Mouse (Mus musculus) heart, embryonic 14.5 days (tissue): Measurements from ENCODE around the gene Emid1. TPM values are rescaled to one million over a fixed set of nuclear protein-coding genes. Genes with fewer than 3 reads are reported as not detected.

Experiments
- ATAC-seq: fragments of 200-750 bp; cut with Nextera tagmentation; 2 replicates; pipeline ENCODE4 v1.8.0; 2017; ENCODE audit warnings: low read depth, moderate TSS enrichment; ENCODE audit not compliant: insufficient number of reproducible peaks, insufficient read depth, low FRiP score
- H3K27ac ChIP-seq, 2 experiments: fragments of 200-500 bp in 1 of 2; fragments of 300-500 bp in 1 of 2; sonication (generic) in 1 of 2; replicated peaks in 1 of 2; 2 replicates each; pipeline ENCODE4 v1.5.1; 2012 to 2014; ENCODE audit warnings: low read depth in 2 of 2, low read length in 2 of 2, control low read depth in 1 of 2, mild to moderate bottlenecking in 1 of 2, mixed read lengths in 1 of 2; ENCODE audit not compliant: control insufficient read depth in 1 of 2, insufficient read depth in 1 of 2
- H3K27me3 ChIP-seq: fragments of 300-500 bp; sonication (generic); 2 replicates; pipeline ENCODE4 v1.6.1; 2014; ENCODE audit warnings: mild to moderate bottlenecking, low read length, control low read depth; ENCODE audit not compliant: control insufficient read depth, insufficient read depth
- H3K36me3 ChIP-seq: fragments of 300-500 bp; sonication (generic); 2 replicates; pipeline ENCODE4 v1.6.1; 2014; ENCODE audit warnings: mild to moderate bottlenecking, control low read depth, low read length, mixed read lengths; ENCODE audit not compliant: control insufficient read depth, insufficient read depth
- H3K4me1 ChIP-seq, 2 experiments: fragments of 200-500 bp in 1 of 2; fragments of 300-500 bp in 1 of 2; sonication (generic) in 1 of 2; 2 replicates each; pipeline ENCODE4 v1.6.1; 2012 to 2014; ENCODE audit warnings: low read length in 2 of 2, control low read depth in 1 of 2, mixed read lengths in 1 of 2; ENCODE audit not compliant: control insufficient read depth in 2 of 2, insufficient read depth in 2 of 2
- H3K4me2 ChIP-seq: fragments of 300-500 bp; sonication (generic); 2 replicates; pipeline ENCODE4 v1.6.1; 2014; ENCODE audit warnings: mild to moderate bottlenecking, low read length
- H3K4me3 ChIP-seq, 2 experiments: fragments of 200-500 bp in 1 of 2; fragments of 300-500 bp in 1 of 2; sonication (generic) in 1 of 2; 2 replicates each; pipeline ENCODE4 v1.5.1; 2012 to 2014; ENCODE audit warnings: low read length in 2 of 2, mild to moderate bottlenecking in 2 of 2, control low read depth in 1 of 2, low read depth in 1 of 2, moderate library complexity in 1 of 2; ENCODE audit not compliant: control insufficient read depth in 1 of 2, insufficient read depth in 1 of 2
- H3K9ac ChIP-seq: fragments of 300-500 bp; sonication (generic); 2 replicates; pipeline ENCODE4 v1.6.1; 2014; ENCODE audit warnings: mild to moderate bottlenecking, low read length
- H3K9me3 ChIP-seq: fragments of 300-500 bp; sonication (generic); 2 replicates; pipeline ENCODE4 v1.6.1; 2016; ENCODE audit warnings: low read length, control low read depth; ENCODE audit not compliant: control insufficient read depth
- WGBS: fragments of 180-500 bp; shearing (Covaris S2); extraction: QIAGEN DNeasy Blood & Tissue Kit; methylation state at CpG from one replicate; pipeline ENCODE4 v1.1.7; 2014; 5-methylcytosine and 5-hydroxymethylcytosine counted together
- polyA plus RNA-seq: library from polyadenylated mRNA; unstranded; fragments of >200 nt; fragmentation: Nextera tagmentation; extraction: Ambion mirVana; gene quantifications from 2 replicates; pipeline ENCODE4 v1.2.1, GENCODE M21; 2014

The Emid1 gene
- polyA plus RNA-seq, 1 experiment from 2014 or later = 6.8 TPM

DNA sequence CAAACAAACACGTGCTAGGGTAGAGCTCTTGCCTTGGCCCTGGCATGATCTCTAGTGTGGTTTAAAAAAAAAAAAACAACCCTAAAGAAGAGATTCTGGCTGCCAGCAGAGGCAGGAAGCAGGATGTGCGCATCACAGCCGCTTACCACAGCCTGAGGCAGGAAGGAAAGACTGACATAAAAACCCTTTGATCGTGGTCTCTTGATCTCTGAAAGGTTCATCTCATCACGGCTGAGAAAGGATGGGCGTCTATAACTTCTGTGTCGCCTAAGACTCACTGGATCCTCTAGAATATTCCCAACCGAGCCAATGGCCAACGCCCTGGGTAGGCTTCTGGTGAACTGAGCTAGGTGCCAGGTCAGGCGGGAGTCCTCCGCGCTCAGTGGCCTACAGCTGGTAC, 25.1 kb upstream of the Emid1 start:
- 73% methylated on average over 12 of the region's 12 CpGs for WGBS
- H3K27ac ChIP-seq = no peak overlapping the region

DNA sequence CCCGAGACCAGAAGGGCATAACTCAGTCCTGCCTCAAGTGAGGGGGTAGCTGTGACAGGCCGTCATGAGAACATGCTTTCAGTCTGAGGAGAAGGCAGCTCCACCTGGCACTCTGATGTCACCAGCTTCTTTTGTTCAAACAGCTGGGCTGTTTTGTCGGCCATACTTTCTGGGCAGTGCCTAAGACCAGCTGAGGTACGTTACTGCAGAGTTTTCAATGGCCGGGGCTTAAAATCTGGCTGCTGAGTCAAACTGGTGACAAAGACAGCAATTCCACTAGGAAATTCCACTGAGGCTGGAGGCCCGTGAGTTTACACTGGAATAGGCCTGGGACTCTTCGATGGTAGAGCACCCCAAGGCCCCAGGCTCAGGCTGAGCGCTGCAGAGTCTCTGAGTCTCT, 24.6 kb upstream of the Emid1 start:
- Histone ChIP-seq H3K9ac (no peak overlapping the region), H3K27me3 (no peaks in the 10 kb centered on the region), H3K4me3 (no peak overlapping the region), H3K9me3 (no peaks in the 10 kb centered on the region), H3K27ac (no peak overlapping the region), H3K4me2 (no peak overlapping the region), H3K36me3 (no peaks in the 10 kb centered on the region), H3K4me1 (peaks cover 2 to 6% of the 10 kb centered on the region in 2 experiments; a peak in 3 of 4 replicates)
- WGBS = 76% methylated on average over 8 of the region's 8 CpGs
- no peak for ATAC-seq

More for the DNA sequence above, 25.1 kb upstream of the Emid1 start:
- Histone ChIP-seq H3K9ac (no peak overlapping the region), H3K9me3 (no peaks in the 10 kb centered on the region), H3K27me3 (no peaks in the 10 kb centered on the region), H3K4me3 (no peak overlapping the region), H3K36me3 (no peaks in the 10 kb centered on the region), H3K4me2 (no peak overlapping the region), H3K4me1 (peaks cover 3 to 6% of the 10 kb centered on the region in 2 experiments; a peak in 3 of 4 replicates)
- no peak for ATAC-seq

GRCm38 (mm10) chr11:5175866-5176265, 23.8 kb upstream of the Emid1 start:
- 87% methylated on average over 2 of the region's 2 CpGs for WGBS
- Histone ChIP-seq H3K4me1 (peaks cover 2 to 6% of the 10 kb centered on the region in 2 experiments; a peak in 2 of 4 replicates), H3K9ac (no peak overlapping the region), H3K9me3 (no peaks in the 10 kb centered on the region), H3K4me2 (no peak overlapping the region), H3K27ac (no peak overlapping the region), H3K36me3 (no peaks in the 10 kb centered on the region), H3K27me3 (no peaks in the 10 kb centered on the region), H3K4me3 (no peak overlapping the region)
- no peak for ATAC-seq

DNA sequence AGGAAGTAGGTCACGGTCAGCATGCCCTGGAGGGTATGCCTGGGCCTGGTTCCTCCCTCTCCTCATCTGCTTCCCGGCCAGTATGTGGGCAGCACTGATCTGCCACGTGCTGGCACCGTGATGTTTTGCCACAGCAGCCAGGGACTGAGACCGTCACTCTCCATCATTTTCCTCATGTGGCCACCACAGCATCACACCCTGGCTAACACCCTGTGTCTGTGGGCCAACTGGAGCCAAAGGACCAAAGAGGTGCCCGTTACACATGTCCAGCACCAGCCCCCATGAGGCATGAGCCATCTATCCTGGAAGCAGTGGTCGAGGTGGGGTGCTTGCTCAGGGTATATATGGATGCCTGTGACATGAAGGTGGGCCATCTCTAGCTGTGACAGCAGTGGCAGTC, 23.1 kb upstream of the Emid1 start:
- H3K36me3 ChIP-seq = no peaks in the 10 kb centered on the region
- H3K27ac ChIP-seq = no peak overlapping the region
- no peaks in the 10 kb centered on the region for H3K27me3 ChIP-seq
- H3K4me3 ChIP-seq = no peak overlapping the region
- no peaks in the 10 kb centered on the region for H3K9me3 ChIP-seq
- H3K4me2 ChIP-seq = no peak overlapping the region
- ATAC-seq = no peak
- 88% methylated on average over 7 of the region's 7 CpGs for WGBS
- H3K4me1 ChIP-seq = peaks cover 2 to 6% of the 10 kb centered on the region in 2 experiments; a peak in 2 of 4 replicates
- no peak overlapping the region for H3K9ac ChIP-seq

- WGBS = 44% methylated on average over 3 of the region's 3 CpGs
- no peaks in the 10 kb centered on the region for H3K36me3 ChIP-seq
Measured at GRCm38 (mm10) chr11:5172861-5173260, 20.8 kb upstream of the Emid1 start.

GRCm38 (mm10) chr11:5167311-5167710, 15.3 kb upstream of the Emid1 start:
- Histone ChIP-seq H3K4me3 (no peak overlapping the region), H3K27ac (no peak overlapping the region), H3K4me2 (no peak overlapping the region), H3K36me3 (no peaks in the 10 kb centered on the region), H3K9ac (no peak overlapping the region), H3K27me3 (no peaks in the 10 kb centered on the region), H3K9me3 (no peaks in the 10 kb centered on the region), H3K4me1 (peaks cover 29 to 34% of the 10 kb centered on the region in 2 experiments)
- 79% methylated on average over 9 of the region's 9 CpGs for WGBS
- ATAC-seq = no peak

More at GRCm38 (mm10) chr11:5172861-5173260, 20.8 kb upstream of the Emid1 start:
- H3K4me3 ChIP-seq = no peak overlapping the region
- no peak overlapping the region for H3K27ac ChIP-seq
- H3K27me3 ChIP-seq = no peaks in the 10 kb centered on the region
- peaks cover 2 to 3% of the 10 kb centered on the region in 2 experiments; a peak in 1 of 4 replicates for H3K4me1 ChIP-seq
- H3K9ac ChIP-seq = no peak overlapping the region
- no peak overlapping the region for H3K4me2 ChIP-seq
- ATAC-seq = no peak
- no peaks in the 10 kb centered on the region for H3K9me3 ChIP-seq

DNA sequence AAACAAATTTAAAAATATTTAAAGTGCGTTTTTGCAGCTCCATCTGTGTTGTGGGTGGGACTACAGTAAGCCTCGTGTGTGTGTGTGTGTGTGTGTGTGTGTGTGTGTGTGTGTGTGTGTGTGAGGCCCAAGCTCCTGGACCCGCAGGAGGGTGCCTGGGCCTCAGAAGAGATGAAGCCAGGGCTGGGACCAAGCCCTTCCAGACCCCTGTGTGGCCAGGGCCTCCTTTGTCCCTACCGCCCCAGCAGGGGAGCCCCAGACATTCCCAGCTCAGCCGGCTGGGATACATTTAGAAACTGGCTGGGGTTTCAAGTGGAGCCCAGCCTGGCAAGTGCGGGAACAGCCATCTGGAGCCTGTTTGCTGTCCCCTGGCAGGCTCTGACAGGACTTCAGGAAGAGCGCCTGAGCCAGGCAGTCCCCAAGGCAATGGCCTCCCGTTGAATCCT, 13.4 kb upstream of the Emid1 start:
- H3K27ac ChIP-seq = peak overlapping the region; percentile 92 to 96
- no peak overlapping the region for H3K4me3 ChIP-seq

GRCm38 (mm10) chr11:5164310-5164709, 12.3 kb upstream of the Emid1 start:
- H3K4me1 ChIP-seq = peaks cover 29 to 34% of the 10 kb centered on the region in 2 experiments
- no peak overlapping the region for H3K27ac ChIP-seq
- H3K36me3 ChIP-seq = no peaks in the 10 kb centered on the region
- H3K4me3 ChIP-seq = no peak overlapping the region
- peaks cover 5% of the 10 kb centered on the region for H3K9me3 ChIP-seq
- WGBS = 44% methylated on average over 8 of the region's 8 CpGs
- H3K27me3 ChIP-seq = no peaks in the 10 kb centered on the region
- no peak for ATAC-seq
- H3K9ac ChIP-seq = no peak overlapping the region
- H3K4me2 ChIP-seq = no peak overlapping the region

More for the DNA sequence above, 13.4 kb upstream of the Emid1 start:
- no peaks in the 10 kb centered on the region for H3K36me3 ChIP-seq
- H3K4me2 ChIP-seq = no peak overlapping the region
- H3K9me3 ChIP-seq = peaks cover 5% of the 10 kb centered on the region
- peaks cover 29 to 34% of the 10 kb centered on the region in 2 experiments for H3K4me1 ChIP-seq
- peak; percentile 86 for ATAC-seq
- H3K9ac ChIP-seq = peak overlapping the region; percentile 9; the same call in 1 of the 2 replicates
- no peaks in the 10 kb centered on the region for H3K27me3 ChIP-seq
- WGBS = 15% methylated on average over 8 of the region's 8 CpGs
